Mouse (Mus musculus): Measurements from ENCODE around the gene Ifi211.
"Not testable (repeated sequence)": the region's sequence is repeated elsewhere in the genome, so short reads cannot be mapped to it uniquely, and the experiment has no call there.

DNA sequence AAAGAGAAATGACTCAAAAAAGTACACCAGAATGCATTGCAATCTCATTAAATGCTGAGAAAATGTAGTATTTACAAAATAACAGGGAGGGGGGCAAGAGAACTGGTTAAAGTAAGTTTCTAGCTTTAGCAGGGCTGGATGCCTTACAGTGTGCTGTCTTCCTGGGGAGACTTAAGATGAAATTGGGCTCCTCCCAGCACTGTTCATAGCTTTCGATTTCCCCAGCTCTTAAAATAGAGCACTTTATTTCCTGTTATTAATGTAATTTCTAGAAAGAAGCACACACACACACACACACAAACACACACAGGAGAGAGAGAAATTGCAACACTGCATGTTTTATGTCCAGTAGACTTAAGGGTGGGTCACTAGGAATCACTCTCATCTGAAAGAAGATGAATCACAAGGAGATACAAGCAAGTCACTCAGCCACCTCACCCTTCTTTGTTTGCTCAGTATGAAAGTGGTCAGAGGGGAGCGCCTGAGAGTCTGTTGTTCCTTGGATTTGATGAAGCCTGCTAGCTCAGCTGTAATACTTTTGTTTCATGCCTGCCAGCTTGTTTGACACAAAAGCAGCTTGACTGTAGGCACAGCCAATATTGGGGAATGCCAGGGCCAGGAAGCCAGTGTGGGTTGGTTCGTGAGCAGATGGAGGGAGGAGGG, 32.7 kb downstream of the Ifi211 start:
- TF ChIP-seq CTCF (IDR thresholded peaks at IDR 0.05; ENCODE audit: control insufficient read depth, insufficient read depth, low read length); POLR2A (IDR thresholded peaks at IDR 0.05; ENCODE audit: borderline replicate concordance, control insufficient read depth, low read depth, low read length): not testable (repeated sequence)

All from bone marrow, adult 2 months (tissue).